Comparison of ENCODE assay signal across 15 mouse cellular contexts in genomic region chr8:89012024-89012712, GRCm38 (mm10). TPM values are rescaled to one million over a fixed set of nuclear protein-coding genes. Genes with fewer than 3 reads are reported as not detected.
A peak's percentile ranks its signal among the peaks of the same experiment; 100 is the strongest.
DNase-seq lines count a peak whose midpoint lies in the region; ATAC-seq lines count a peak whose summit lies in the region.
"Had no signal": no experiment of that assay in that cellular context is flagged by ENCODE, and none has a peak within 500 bp of the region (broad histone marks: within the 10 kb centered on the region; RNA-seq: fewer than 3 reads in every experiment).

No protein-coding gene starts in this region.

- ATAC-seq in kidney, embryonic 16.5 days (ENCODE audit: low FRiP score, low TSS enrichment) = no peak
- ATAC-seq in intestine, embryonic 16.5 days = peak; percentile 53
- ATAC-seq in stomach, embryonic 16.5 days (ENCODE audit: insufficient read depth, low FRiP score) = no peak; the same call in 1 of the 2 replicates
- ATAC-seq: forebrain, embryonic 15.5 days had no signal

- H3K4me1 ChIP-seq in kidney, embryonic 16.5 days (ENCODE audit: insufficient read depth, low read length) = peaks cover 11% of the 10 kb centered on the region
- peaks cover 10% of the 10 kb centered on the region for H3K4me1 ChIP-seq in intestine, embryonic 16.5 days (ENCODE audit: control insufficient read depth, insufficient read depth, low read length)
- peaks cover 7% of the 10 kb centered on the region; the same call in 1 of the 2 replicates for H3K4me1 ChIP-seq in stomach, embryonic 16.5 days (ENCODE audit: control insufficient read depth, insufficient read depth, low read length)

- H3K27ac ChIP-seq in kidney, embryonic 16.5 days (ENCODE audit: low read length) = 0 out of 2 replicates have a peak overlapping the region, but pooled peaks have one; percentile 4
- no peak overlapping the region for H3K27ac ChIP-seq in intestine, embryonic 16.5 days (ENCODE audit: low read length)
- no peak overlapping the region for H3K27ac ChIP-seq in stomach, embryonic 16.5 days (ENCODE audit: low read length)
- H3K27ac ChIP-seq: forebrain, embryonic 15.5 days had no signal

- H3K27me3 ChIP-seq in kidney, embryonic 16.5 days (ENCODE audit: insufficient read depth, low read length) = peaks cover 8% of the 10 kb centered on the region
- no peaks in the 10 kb centered on the region for H3K27me3 ChIP-seq in intestine, embryonic 16.5 days (replicated peaks; ENCODE audit: control insufficient read depth, insufficient read depth, low read length)
- H3K27me3 ChIP-seq in stomach, embryonic 16.5 days (ENCODE audit: control insufficient read depth, insufficient read depth, low read length) = peaks cover 9% of the 10 kb centered on the region
- H3K27me3 ChIP-seq: forebrain, embryonic 15.5 days had no signal

- H3K9ac ChIP-seq in kidney, embryonic 16.5 days (replicated peaks; ENCODE audit: low read length) = no peak overlapping the region
- no peak overlapping the region for H3K9ac ChIP-seq in intestine, embryonic 16.5 days (ENCODE audit: low read depth, low read length)
- H3K9ac ChIP-seq in stomach, embryonic 16.5 days (ENCODE audit: low read length) = no peak overlapping the region
- H3K9ac ChIP-seq: forebrain, embryonic 15.5 days had no signal

- H3K4me3 ChIP-seq in kidney, embryonic 16.5 days (ENCODE audit: low read length) = no peak overlapping the region
- no peak overlapping the region for H3K4me3 ChIP-seq in intestine, embryonic 16.5 days (ENCODE audit: low read length)
- H3K4me3 ChIP-seq in stomach, embryonic 16.5 days (replicated peaks; ENCODE audit: low read length) = no peak overlapping the region
- H3K4me3 ChIP-seq: forebrain, embryonic 15.5 days had no signal

- peak; percentile 46 for DNase-seq in embryo, embryonic 10 days (ENCODE audit: low spot score)
- no peak for DNase-seq in embryo, embryonic 10.5 days (ENCODE audit: low spot score)
- no peak for DNase-seq in kidney, adult 18-20 months
- no peak for DNase-seq in frontal cortex, postnatal 36 days (ENCODE audit: low spot score in 2 of 2)
- no peak for DNase-seq in spleen, postnatal 10 days (ENCODE audit: low spot score in 2 of 2)
- DNase-seq: cerebellum, adult 9-11 months; left cerebral cortex, postnatal 4 days; lung, adult 18-20 months; lung, postnatal 36 days; right cerebral cortex, postnatal 14 days; thymus, postnatal 4 days had no signal

- H3K9me3 ChIP-seq in kidney, embryonic 16.5 days (ENCODE audit: low read length) = no peaks in the 10 kb centered on the region
- no peaks in the 10 kb centered on the region for H3K9me3 ChIP-seq in intestine, embryonic 16.5 days (ENCODE audit: control insufficient read depth, low read length)
- H3K9me3 ChIP-seq in stomach, embryonic 16.5 days (replicated peaks; ENCODE audit: control insufficient read depth, low read length) = no peaks in the 10 kb centered on the region
- H3K9me3 ChIP-seq: forebrain, embryonic 15.5 days had no signal

- WGBS in kidney, embryonic 16.5 days = 34% methylated on average over 12 of the region's 12 CpGs
- 25% methylated on average over 12 of the region's 12 CpGs for WGBS in intestine, embryonic 16.5 days
- WGBS in stomach, embryonic 16.5 days = 32% methylated on average over 12 of the region's 12 CpGs

- H3K4me2 ChIP-seq in kidney, embryonic 16.5 days (replicated peaks; ENCODE audit: low read depth, low read length) = no peak overlapping the region
- H3K4me2 ChIP-seq in intestine, embryonic 16.5 days (ENCODE audit: low read depth, low read length) = peak overlapping the region; percentile 23; the same call in 1 of the 2 replicates
- 0 out of 2 replicates have a peak overlapping the region, but pooled peaks have one; percentile 1 for H3K4me2 ChIP-seq in stomach, embryonic 16.5 days (ENCODE audit: low read depth, low read length)
- H3K4me2 ChIP-seq: forebrain, embryonic 15.5 days had no signal

- H3K36me3 ChIP-seq in kidney, embryonic 16.5 days (ENCODE audit: insufficient read depth, low read length) = no peaks in the 10 kb centered on the region
- no peaks in the 10 kb centered on the region for H3K36me3 ChIP-seq in intestine, embryonic 16.5 days (ENCODE audit: control insufficient read depth, insufficient read depth, low read length)
- no peaks in the 10 kb centered on the region for H3K36me3 ChIP-seq in stomach, embryonic 16.5 days (ENCODE audit: control insufficient read depth, insufficient read depth, low read length)
- H3K36me3 ChIP-seq: forebrain, embryonic 15.5 days had no signal

RNA-seq across cellular contexts. Expression of gene Sall1, which starts 31.8 kb away (rescaled TPM):
- polyA plus RNA-seq in kidney, embryonic 16.5 days (2015; fragmentation: Nextera tagmentation; extraction: Ambion mirVana) = 38.7 and 44.4 TPM in 2 replicates
- polyA plus RNA-seq in intestine, embryonic 16.5 days (2015; fragmentation: Nextera tagmentation; extraction: Ambion mirVana) = 1.8 and 1.9 TPM in 2 replicates
- 1.1 and 1.5 TPM in 2 replicates for polyA plus RNA-seq in stomach, embryonic 16.5 days (2015; fragmentation: Nextera tagmentation; extraction: Ambion mirVana)

Comparison
In these comparisons a context has a peak if more than half of its experiments do, and no peak if none do; other contexts are left out.
1. RNA of gene Sall1, which starts 31.8 kb away (polyA plus RNA-seq): 38.7 to 44.4 TPM in kidney, embryonic 16.5 days; 1.8 to 1.9 TPM in intestine, embryonic 16.5 days and 1.1 to 1.5 TPM in stomach, embryonic 16.5 days; every median in the first group is over 10 times any median in the second.